Mouse (Mus musculus) midbrain, embryonic 10.5 days (tissue): ENCODE data around the gene Ccl25. TPM values are rescaled to one million over a fixed set of nuclear protein-coding genes. Genes with fewer than 3 reads are reported as not detected.
"Not testable (repeated sequence)": the region's sequence is repeated elsewhere in the genome, so short reads cannot be mapped to it uniquely, and the experiment has no call there.

Experiments
- DNase-seq: peaks from one replicate; pipeline ENCODE4 v3.0.0-alpha.2; 2017; ENCODE audit warnings: low spot score
- H3K27ac ChIP-seq: fragments of 300-500 bp; sonication (generic); replicated peaks from 2 replicates; pipeline ENCODE4 v1.5.1; 2016; ENCODE audit warnings: mild to moderate bottlenecking
- H3K27me3 ChIP-seq: fragments of 300-500 bp; sonication (generic); 2 replicates; pipeline ENCODE4 v1.6.1; 2016; ENCODE audit warnings: low read depth, mild to moderate bottlenecking; ENCODE audit not compliant: poor library complexity, severe bottlenecking
- H3K36me3 ChIP-seq: fragments of 300-500 bp; sonication (generic); 2 replicates; pipeline ENCODE4 v1.6.1; 2016; ENCODE audit warnings: mild to moderate bottlenecking, moderate library complexity
- H3K4me1 ChIP-seq: fragments of 300-500 bp; sonication (generic); 2 replicates; pipeline ENCODE4 v1.6.1; 2016
- H3K4me3 ChIP-seq: fragments of 300-500 bp; sonication (generic); 2 replicates; pipeline ENCODE4 v1.5.1; 2016; ENCODE audit warnings: mild to moderate bottlenecking, moderate library complexity
- H3K9me3 ChIP-seq: fragments of 300-500 bp; sonication (generic); replicated peaks from 2 replicates; pipeline ENCODE4 v1.6.1; 2016; ENCODE audit warnings: mild to moderate bottlenecking
- WGBS: fragments of 180-500 bp; shearing (Covaris S2); methylation state at CpG from one replicate; pipeline ENCODE4 v1.1.7; 2016; 5-methylcytosine and 5-hydroxymethylcytosine counted together
- polyA plus RNA-seq: library from polyadenylated mRNA; unstranded; fragments of >200 nt; fragmentation: Nextera tagmentation; extraction: Ambion mirVana; gene quantifications from 2 replicates; pipeline ENCODE4 v1.2.1, GENCODE M21; 2016

The Ccl25 gene
- polyA plus RNA-seq, 1 experiment from 2014 or later: 23.2 TPM

DNA sequence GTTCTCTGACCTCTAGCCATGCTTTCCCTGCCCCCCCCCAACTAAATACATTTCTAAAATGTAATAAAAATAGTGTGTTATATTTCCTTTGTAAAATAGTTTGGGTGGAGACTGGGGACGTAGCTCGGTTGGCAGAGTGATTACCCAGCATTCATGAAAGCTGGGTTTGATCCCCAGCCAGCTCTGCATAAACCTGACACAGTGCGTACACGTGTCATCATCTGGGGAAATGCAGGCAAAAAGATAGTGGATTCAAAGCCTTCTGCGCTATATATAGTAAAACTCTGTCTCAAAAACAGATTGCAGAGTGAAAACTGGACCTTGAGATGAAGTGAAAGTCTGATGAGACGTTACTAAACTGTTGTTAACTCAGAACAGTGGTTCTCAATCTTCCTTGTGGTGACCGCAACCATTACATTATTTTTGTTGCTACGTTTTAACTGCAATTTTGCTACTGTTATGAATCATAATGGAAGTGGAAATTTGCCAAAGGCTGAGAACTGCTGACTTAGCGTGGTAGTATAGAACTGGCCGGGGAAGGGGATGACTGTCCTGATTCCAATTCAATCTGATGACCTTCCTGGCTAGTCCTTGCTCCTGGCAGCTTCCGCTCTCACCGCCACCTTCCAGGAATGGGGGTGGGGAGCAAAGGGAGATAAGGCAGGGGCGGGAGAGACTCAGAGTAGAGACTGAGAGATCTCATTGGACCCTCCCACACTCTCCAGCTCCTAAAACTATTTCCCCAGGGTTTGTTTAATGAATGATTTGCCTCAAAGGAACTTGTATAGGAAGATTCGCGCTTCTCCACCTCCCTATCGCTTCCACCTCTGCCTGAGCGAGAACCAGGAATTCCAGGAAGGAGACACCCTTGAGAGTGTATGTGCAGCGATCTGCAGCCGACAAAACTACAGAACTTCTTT lies 79.2 kb downstream of the Ccl25 start:
- no peaks in the 10 kb centered on the region for H3K36me3 ChIP-seq

GRCm38 (mm10) chr8:4404880-4405261 lies 79.9 kb downstream of the Ccl25 start:
- WGBS: 15% methylated on average over 16 of the region's 16 CpGs
- H3K4me3 ChIP-seq: peak overlapping the region; percentile 48

More for the DNA sequence above, 79.2 kb downstream of the Ccl25 start:
- Histone ChIP-seq H3K27me3 (no peaks in the 10 kb centered on the region), H3K4me1 (peaks cover 6% of the 10 kb centered on the region), H3K9me3 (peaks cover 13% of the 10 kb centered on the region; the same call in 1 of the 2 replicates), H3K27ac (peak overlapping the region; percentile 76), H3K4me3 (peak overlapping the region; percentile 48)
- 62% methylated on average over 19 of the region's 19 CpGs for WGBS
- no peak for DNase-seq

GRCm38 (mm10) chr8:4408425-4408824 lies 83.4 kb downstream of the Ccl25 start:
- not testable (repeated sequence) for DNase-seq

More at GRCm38 (mm10) chr8:4404880-4405261, 79.9 kb downstream of the Ccl25 start:
- H3K27me3 ChIP-seq: no peaks in the 10 kb centered on the region
- peak overlapping the region; percentile 76 for H3K27ac ChIP-seq
- H3K36me3 ChIP-seq: no peaks in the 10 kb centered on the region
- peaks cover 13% of the 10 kb centered on the region; the same call in 1 of the 2 replicates for H3K9me3 ChIP-seq
- H3K4me1 ChIP-seq: peaks cover 6% of the 10 kb centered on the region
- peak; percentile 51 for DNase-seq

More at GRCm38 (mm10) chr8:4408425-4408824, 83.4 kb downstream of the Ccl25 start:
- not testable (repeated sequence) for H3K4me3 ChIP-seq, H3K36me3 ChIP-seq, H3K27me3 ChIP-seq, H3K9me3 ChIP-seq, H3K27ac ChIP-seq
- WGBS: 74% methylated on average over 6 of the region's 6 CpGs
- peaks cover 10% of the 10 kb centered on the region for H3K4me1 ChIP-seq

Other genes starting within 250 kb of the Ccl25 start
- gene Cd209f, start 219.4 kb upstream of the Ccl25 start, polyA plus RNA-seq: not detected in 2 replicates
- gene Cd209g, start 191.1 kb upstream of the Ccl25 start, polyA plus RNA-seq: not detected in 2 replicates
- 24.9 and 38.1 TPM in 2 replicates for gene Evi5l, start 158.6 kb upstream of the Ccl25 start, polyA plus RNA-seq
- 10.8 and 18.6 TPM in 2 replicates for gene Prr36, start 107.8 kb upstream of the Ccl25 start, polyA plus RNA-seq
- gene Lrrc8e, start 98.4 kb upstream of the Ccl25 start, polyA plus RNA-seq: 0.19 TPM in 2 replicates
- 31.5 and 39.0 TPM in 2 replicates for gene Map2k7, start 86.5 kb upstream of the Ccl25 start, polyA plus RNA-seq
- 0.43 and 1.3 TPM in 2 replicates for gene Gm49320, start 86.3 kb upstream of the Ccl25 start, polyA plus RNA-seq
- 2.6 and 3.6 TPM in 2 replicates for gene Tgfbr3l, start 77.0 kb upstream of the Ccl25 start, polyA plus RNA-seq
- 65.2 and 68.0 TPM in 2 replicates for gene Snapc2, start 72.1 kb upstream of the Ccl25 start, polyA plus RNA-seq
- 122 and 148 TPM in 2 replicates for gene Ctxn1, start 65.9 kb upstream of the Ccl25 start, polyA plus RNA-seq
- gene Timm44, start 49.3 kb upstream of the Ccl25 start, polyA plus RNA-seq: 61.9 and 66.9 TPM in 2 replicates
- 339 and 364 TPM in 2 replicates for gene Elavl1, start 203 bp downstream of the Ccl25 start, polyA plus RNA-seq
- gene Cers4, start 167.8 kb downstream of the Ccl25 start, polyA plus RNA-seq: 11.8 and 18.1 TPM in 2 replicates